Comparison of ENCODE assay signal across 15 mouse cellular contexts in the genomic region with DNA sequence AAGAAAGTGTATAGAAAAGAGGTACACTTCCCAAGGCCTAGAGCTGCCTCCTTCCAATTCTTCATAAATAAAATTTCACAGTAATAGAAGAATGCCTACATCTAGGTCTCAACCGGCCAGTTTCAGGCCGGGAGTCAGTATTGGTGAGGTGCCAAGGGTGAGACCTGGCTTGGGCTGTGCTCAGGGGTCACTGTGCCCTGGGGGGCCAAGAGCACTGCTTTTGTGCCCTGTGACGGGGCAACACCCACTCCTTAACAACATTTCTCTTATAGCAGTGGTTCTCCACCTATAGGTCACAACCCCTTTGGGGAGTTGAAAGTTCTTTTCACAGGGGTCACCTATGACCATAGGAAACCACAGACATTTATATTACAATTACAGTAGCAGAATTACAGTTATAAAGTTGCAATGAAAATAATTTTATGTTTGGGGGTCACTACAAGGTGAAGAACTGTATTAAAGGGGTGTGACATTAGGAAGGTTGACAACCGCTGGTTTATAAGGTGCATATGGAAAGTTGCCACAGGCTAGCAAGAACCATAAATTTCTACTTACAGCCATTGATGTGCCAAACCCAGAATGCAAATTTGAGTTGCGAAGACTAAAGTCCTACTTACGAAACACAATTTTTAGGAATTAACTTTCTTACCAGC. TPM values are rescaled to one million over a fixed set of nuclear protein-coding genes. Genes with fewer than 3 reads are reported as not detected.
A peak's percentile ranks its signal among the peaks of the same experiment; 100 is the strongest.
DNase-seq lines count a peak whose midpoint lies in the region; ATAC-seq and TF ChIP-seq lines count a peak whose summit lies in the region.
"Had no signal": no experiment of that assay in that cellular context is flagged by ENCODE, and none has a peak within 500 bp of the region (broad histone marks: within the 10 kb centered on the region; RNA-seq: fewer than 3 reads in every experiment).

No protein-coding gene starts in this region.

- H3K9me3 ChIP-seq in forebrain, embryonic 11.5 days (ENCODE audit: control insufficient read depth, low read length), result no peaks in the 10 kb centered on the region
- no peaks in the 10 kb centered on the region for H3K9me3 ChIP-seq in forebrain, embryonic 16.5 days (ENCODE audit: control insufficient read depth, low read length)
- no peaks in the 10 kb centered on the region for H3K9me3 ChIP-seq in midbrain, embryonic 15.5 days
- H3K9me3 ChIP-seq: embryonic facial prominence, embryonic 12.5 days; heart, embryonic 10.5 days had no signal

- no peak for DNase-seq in forebrain, embryonic 11.5 days (ENCODE audit: low spot score)
- DNase-seq in lung, adult 2 months, result no peak
- no peak for DNase-seq in lung, postnatal 4 days
- no peak for DNase-seq in thymus, postnatal 36 days
- no peak for DNase-seq in heart, adult 18-20 months
- DNase-seq: gastrocnemius, postnatal 14 days; layer of hippocampus, adult 9-11 months; thymus, postnatal 14 days had no signal

- no peak overlapping the region for H3K27ac ChIP-seq in forebrain, embryonic 11.5 days (ENCODE audit: low read depth, low read length)
- no peak overlapping the region for H3K27ac ChIP-seq in forebrain, embryonic 16.5 days (ENCODE audit: low read length)
- H3K27ac ChIP-seq in cortical plate, adult 2 months (ENCODE audit: insufficient read depth, low read length), result peak overlapping the region; percentile 26; the same call in 1 of the 2 replicates
- no peak overlapping the region for H3K27ac ChIP-seq in midbrain, embryonic 15.5 days
- H3K27ac ChIP-seq: embryonic facial prominence, embryonic 12.5 days; heart, embryonic 10.5 days; liver, embryonic 14.5 days; macrophage had no signal

- TF ChIP-seq POLR2A in lung, adult 2 months (IDR thresholded peaks at IDR 0.05; ENCODE audit: borderline replicate concordance, extremely low read depth, low read depth, low read length), result no peak
- TF ChIP-seq POLR2A in cortical plate, adult 2 months (IDR thresholded peaks at IDR 0.05; ENCODE audit: extremely low read depth, insufficient read depth, low read length), result no peak

- H3K4me3 ChIP-seq in forebrain, embryonic 11.5 days (ENCODE audit: low read depth, low read length), result no peak overlapping the region
- H3K4me3 ChIP-seq in forebrain, embryonic 16.5 days (replicated peaks; ENCODE audit: low read length), result no peak overlapping the region
- H3K4me3 ChIP-seq in lung, adult 2 months (replicated peaks; ENCODE audit: extremely low read depth, low read depth, low read length), result no peak overlapping the region
- no peak overlapping the region for H3K4me3 ChIP-seq in cortical plate, adult 2 months (ENCODE audit: insufficient read depth, low read length)
- no peak overlapping the region for H3K4me3 ChIP-seq in midbrain, embryonic 15.5 days
- H3K4me3 ChIP-seq: embryonic facial prominence, embryonic 12.5 days; heart, embryonic 10.5 days had no signal

- H3K9ac ChIP-seq in forebrain, embryonic 11.5 days (ENCODE audit: low read length), result no peak overlapping the region
- H3K9ac ChIP-seq in forebrain, embryonic 16.5 days (replicated peaks; ENCODE audit: low read depth, low read length), result no peak overlapping the region
- H3K9ac ChIP-seq in midbrain, embryonic 15.5 days, result no peak overlapping the region
- H3K9ac ChIP-seq: embryonic facial prominence, embryonic 12.5 days; liver, embryonic 14.5 days had no signal

- peak; percentile 33; the same call in 1 of the 2 replicates for ATAC-seq in forebrain, embryonic 11.5 days (replicated peaks; ENCODE audit: low FRiP score)
- ATAC-seq in forebrain, embryonic 16.5 days, result no peak
- ATAC-seq in midbrain, embryonic 15.5 days (replicated peaks), result peak; percentile 53

- TF ChIP-seq CTCF in lung, adult 2 months (IDR thresholded peaks at IDR 0.05; ENCODE audit: insufficient read depth, low read length), result peak; percentile 31; the same call in 1 of the 2 replicates
- peak; percentile 21; the same call in 1 of the 2 replicates for TF ChIP-seq CTCF in cortical plate, adult 2 months (IDR thresholded peaks at IDR 0.05; ENCODE audit: extremely low read depth, insufficient read depth, low read length)

- H3K4me1 ChIP-seq in forebrain, embryonic 11.5 days (replicated peaks; ENCODE audit: control insufficient read depth, insufficient read depth, low read length), result no peaks in the 10 kb centered on the region
- H3K4me1 ChIP-seq in forebrain, embryonic 16.5 days (replicated peaks; ENCODE audit: control insufficient read depth, insufficient read depth, low read length), result no peaks in the 10 kb centered on the region
- H3K4me1 ChIP-seq in lung, adult 2 months (ENCODE audit: control insufficient read depth, insufficient read depth, low read length), result no peaks in the 10 kb centered on the region; the same call in 1 of the 2 replicates
- peaks cover 6% of the 10 kb centered on the region for H3K4me1 ChIP-seq in cortical plate, adult 2 months (ENCODE audit: control insufficient read depth, insufficient read depth, low read length)
- no peaks in the 10 kb centered on the region for H3K4me1 ChIP-seq in midbrain, embryonic 15.5 days
- H3K4me1 ChIP-seq: embryonic facial prominence, embryonic 12.5 days; heart, embryonic 10.5 days had no signal

- no peak overlapping the region for H3K4me2 ChIP-seq in forebrain, embryonic 11.5 days (ENCODE audit: low read depth, low read length, severe bottlenecking)
- no peak overlapping the region for H3K4me2 ChIP-seq in forebrain, embryonic 16.5 days (ENCODE audit: low read length)
- H3K4me2 ChIP-seq in midbrain, embryonic 15.5 days, result no peak overlapping the region
- H3K4me2 ChIP-seq: embryonic facial prominence, embryonic 12.5 days had no signal

- WGBS in forebrain, embryonic 11.5 days, result 56% methylated on average over 6 of the region's 6 CpGs
- 50% methylated on average over 6 of the region's 6 CpGs for WGBS in forebrain, embryonic 16.5 days
- WGBS in lung, adult 2 months, result 55% methylated on average over 6 of the region's 6 CpGs
- WGBS in midbrain, embryonic 15.5 days, result 57% methylated on average over 6 of the region's 6 CpGs

- H3K36me3 ChIP-seq in forebrain, embryonic 11.5 days (ENCODE audit: control insufficient read depth, insufficient read depth, low read length), result no peaks in the 10 kb centered on the region
- H3K36me3 ChIP-seq in forebrain, embryonic 16.5 days (ENCODE audit: control insufficient read depth, insufficient read depth), result no peaks in the 10 kb centered on the region
- no peaks in the 10 kb centered on the region for H3K36me3 ChIP-seq in midbrain, embryonic 15.5 days (replicated peaks)
- H3K36me3 ChIP-seq: embryonic facial prominence, embryonic 12.5 days; heart, embryonic 10.5 days had no signal

- no peaks in the 10 kb centered on the region for H3K27me3 ChIP-seq in forebrain, embryonic 11.5 days (ENCODE audit: control insufficient read depth, insufficient read depth, low read length)
- no peaks in the 10 kb centered on the region for H3K27me3 ChIP-seq in forebrain, embryonic 16.5 days (replicated peaks; ENCODE audit: control insufficient read depth, insufficient read depth, low read length)
- H3K27me3 ChIP-seq in midbrain, embryonic 15.5 days (replicated peaks), result no peaks in the 10 kb centered on the region; the same call in 1 of the 2 replicates
- H3K27me3 ChIP-seq: embryonic facial prominence, embryonic 12.5 days had no signal

RNA-seq across cellular contexts. Expression of a gene that starts 26.1 kb away (rescaled TPM):
- 23.4 and 24.5 TPM in 2 replicates for polyA plus RNA-seq in forebrain, embryonic 11.5 days (2014; fragmentation: Nextera tagmentation; extraction: Ambion mirVana)
- 24.3 and 26.8 TPM in 2 replicates for polyA plus RNA-seq in forebrain, embryonic 16.5 days (2015; fragmentation: Nextera tagmentation; extraction: Ambion mirVana)
- polyA plus RNA-seq in lung, adult 2 months (2012; rRNA removed), result 9.8 and 10.9 TPM in 2 replicates
- 37.8 and 38.7 TPM in 2 replicates for polyA plus RNA-seq in cortical plate, adult 2 months (2012; rRNA removed)
- 24.0 and 25.8 TPM in 2 replicates for polyA plus RNA-seq in midbrain, embryonic 15.5 days (2015; fragmentation: Nextera tagmentation; extraction: Ambion mirVana)
- 10 to 100 TPM; 14.0 to 17.4 TPM for total RNA-seq in heart, adult 18-20 months (2021)

RNA-seq across cellular contexts. Expression of a gene that starts 26.1 kb away (rescaled TPM):
- polyA plus RNA-seq in forebrain, embryonic 11.5 days (2014; fragmentation: Nextera tagmentation; extraction: Ambion mirVana), result 28.0 and 31.0 TPM in 2 replicates
- polyA plus RNA-seq in forebrain, embryonic 16.5 days (2015; fragmentation: Nextera tagmentation; extraction: Ambion mirVana), result 19.0 and 22.4 TPM in 2 replicates
- 11.5 and 16.2 TPM in 2 replicates for polyA plus RNA-seq in lung, adult 2 months (2012; rRNA removed)
- 12.5 and 13.1 TPM in 2 replicates for polyA plus RNA-seq in cortical plate, adult 2 months (2012; rRNA removed)
- polyA plus RNA-seq in midbrain, embryonic 15.5 days (2015; fragmentation: Nextera tagmentation; extraction: Ambion mirVana), result 16.1 and 16.8 TPM in 2 replicates
- 10 to 100 TPM; 10.2 to 11.4 TPM for total RNA-seq in heart, adult 18-20 months (2021)
